Mouse (Mus musculus): Measurements from ENCODE around the gene Pla2g2e.
"Not testable (repeated sequence)": the region's sequence is repeated elsewhere in the genome, so short reads cannot be mapped to it uniquely, and the experiment has no call there.

The Pla2g2e gene

GRCm38 (mm10) chr4:138877731-138878130, at the start of gene Pla2g2e:
Pla2g2e (plus strand) TSS chr4:138877942.
- no peak for DNase-seq (ENCODE audit: low read depth in 2 of 2, low spot score in 2 of 2)

GRCm38 (mm10) chr4:138839806-138840205, 37.9 kb upstream of the Pla2g2e start:
- DNase-seq (ENCODE audit: low read depth in 2 of 2, low spot score in 2 of 2) = no peak

GRCm38 (mm10) chr4:138840726-138841125, 37.0 kb upstream of the Pla2g2e start:
- no peak for DNase-seq (ENCODE audit: low read depth in 2 of 2, low spot score in 2 of 2)

- no peak for DNase-seq (ENCODE audit: low read depth in 2 of 2, low spot score in 2 of 2)
Observed at GRCm38 (mm10) chr4:138841386-138841785, 36.4 kb upstream of the Pla2g2e start.

- DNase-seq (ENCODE audit: low read depth in 2 of 2, low spot score in 2 of 2) = peak; percentile 46 to 60
Observed at GRCm38 (mm10) chr4:138851463-138851862, 26.3 kb upstream of the Pla2g2e start.

- DNase-seq (ENCODE audit: low read depth in 2 of 2, low spot score in 2 of 2) = no peak
Observed at GRCm38 (mm10) chr4:138852961-138853360, 24.8 kb upstream of the Pla2g2e start.

GRCm38 (mm10) chr4:138855092-138855632, 22.6 kb upstream of the Pla2g2e start:
- no peak for DNase-seq (ENCODE audit: low read depth in 2 of 2, low spot score in 2 of 2)

- DNase-seq (ENCODE audit: low read depth in 2 of 2, low spot score in 2 of 2) = peak; percentile 21 to 27
Observed at GRCm38 (mm10) chr4:138856491-138856890, 21.3 kb upstream of the Pla2g2e start.

GRCm38 (mm10) chr4:138857576-138857975, 20.2 kb upstream of the Pla2g2e start:
- no peak for DNase-seq (ENCODE audit: low read depth in 2 of 2, low spot score in 2 of 2)

- DNase-seq (ENCODE audit: low read depth in 2 of 2, low spot score in 2 of 2) = no peak
Observed at GRCm38 (mm10) chr4:138858446-138858845, 19.3 kb upstream of the Pla2g2e start.

GRCm38 (mm10) chr4:138859245-138859644, 18.5 kb upstream of the Pla2g2e start:
- no peak for DNase-seq (ENCODE audit: low read depth in 2 of 2, low spot score in 2 of 2)

- DNase-seq (ENCODE audit: low read depth in 2 of 2, low spot score in 2 of 2) = peak in 1 of 2 experiments; percentile 25
Observed at GRCm38 (mm10) chr4:138859728-138860127, 18.0 kb upstream of the Pla2g2e start.

- no peak for DNase-seq (ENCODE audit: low read depth in 2 of 2, low spot score in 2 of 2)
Observed at GRCm38 (mm10) chr4:138863344-138863998, 14.3 kb upstream of the Pla2g2e start, which contains the start of gene Pla2g5. Pla2g5 (minus strand) TSS chr4:138863482.

- DNase-seq (ENCODE audit: low read depth in 2 of 2, low spot score in 2 of 2) = no peak
Observed at GRCm38 (mm10) chr4:138865092-138865491, 12.7 kb upstream of the Pla2g2e start.

GRCm38 (mm10) chr4:138865991-138866390, 11.8 kb upstream of the Pla2g2e start:
- no peak for DNase-seq (ENCODE audit: low read depth in 2 of 2, low spot score in 2 of 2)

- DNase-seq (ENCODE audit: low read depth in 2 of 2, low spot score in 2 of 2) = peak; percentile 62 to 74
Observed at GRCm38 (mm10) chr4:138866413-138866812, 11.3 kb upstream of the Pla2g2e start.

GRCm38 (mm10) chr4:138868666-138869065, 9.1 kb upstream of the Pla2g2e start:
- DNase-seq (ENCODE audit: low read depth in 2 of 2, low spot score in 2 of 2) = no peak

GRCm38 (mm10) chr4:138873864-138874263, 3.9 kb upstream of the Pla2g2e start, which contains the start of gene Gm13030:
Gm13030 (minus strand) TSS chr4:138873964.
- DNase-seq (ENCODE audit: low read depth in 2 of 2, low spot score in 2 of 2) = no peak

GRCm38 (mm10) chr4:138875275-138875674, 2.5 kb upstream of the Pla2g2e start:
- DNase-seq (ENCODE audit: low read depth in 2 of 2, low spot score in 2 of 2) = not testable (repeated sequence)

GRCm38 (mm10) chr4:138875986-138876385, 1.8 kb upstream of the Pla2g2e start:
- DNase-seq (ENCODE audit: low read depth in 2 of 2, low spot score in 2 of 2) = no peak

- no peak for DNase-seq (ENCODE audit: low read depth in 2 of 2, low spot score in 2 of 2)
Observed at GRCm38 (mm10) chr4:138878783-138879182, 1.0 kb downstream of the Pla2g2e start.

- DNase-seq (ENCODE audit: low read depth in 2 of 2, low spot score in 2 of 2) = no peak
Observed at GRCm38 (mm10) chr4:138879808-138880207, 2.1 kb downstream of the Pla2g2e start.

Measured in CD8-positive naive resting alpha-beta T cell, adult 2 months (primary cell).